Mouse (Mus musculus) MEL (cell line): Measurements from ENCODE around the gene Arhgdia.
A peak's percentile ranks its signal among the peaks of the same experiment; 100 is the strongest.

Experiments
- BHLHE40 ChIP-seq: IDR thresholded peaks from 2 replicates; pipeline ENCODE4 v1.6.1; 2012; ENCODE audit warnings: low read depth, mild to moderate bottlenecking, inconsistent platforms, low read length, improper control_type of control experiment, borderline replicate concordance
- CTCF ChIP-seq, 3 experiments: IDR thresholded peaks in 2 of 3; conservative IDR thresholded peaks in 1 of 3; 2 replicates each; pipeline ENCODE4 v1.5.1; 2011 to 2012; ENCODE audit warnings: low read length in 3 of 3, low read depth in 2 of 3, mild to moderate bottlenecking in 2 of 3, improper control_type of control experiment in 1 of 3, inconsistent platforms in 1 of 3, mixed read lengths in 1 of 3, moderate library complexity in 1 of 3; ENCODE audit not compliant: control insufficient read depth in 1 of 3, insufficient read depth in 1 of 3, poor library complexity in 1 of 3, severe bottlenecking in 1 of 3
- GATA1 ChIP-seq: IDR thresholded peaks from 2 replicates; pipeline ENCODE4 v1.6.1; 2011; ENCODE audit warnings: low read depth, low read length, improper control_type of control experiment
- JUND ChIP-seq: IDR thresholded peaks from 2 replicates; pipeline ENCODE4 v1.6.1; 2011; ENCODE audit warnings: low read depth, mild to moderate bottlenecking, improper control_type of control experiment, low read length
- MYC ChIP-seq: IDR thresholded peaks from 2 replicates; pipeline ENCODE4 v1.6.1; 2011; ENCODE audit warnings: low read depth, mild to moderate bottlenecking, low read length, improper control_type of control experiment, moderate library complexity
- NRF1 ChIP-seq: IDR thresholded peaks from 2 replicates; pipeline ENCODE4 v1.6.1; 2014; ENCODE audit warnings: low read depth, mild to moderate bottlenecking, inconsistent platforms, low read length, improper control_type of control experiment, moderate library complexity; ENCODE audit not compliant: poor library complexity, insufficient read depth, severe bottlenecking
- POLR2A ChIP-seq, 2 experiments: IDR thresholded peaks; 2 replicates each; pipeline ENCODE4 v1.6.1; 2011 to 2012; ENCODE audit warnings: low read length in 2 of 2, mild to moderate bottlenecking in 2 of 2, control low read depth in 1 of 2, improper control_type of control experiment in 1 of 2, low read depth in 1 of 2, moderate library complexity in 1 of 2; ENCODE audit not compliant: control insufficient read depth in 1 of 2, insufficient read depth in 1 of 2, poor library complexity in 1 of 2
- POLR2AphosphoS5 ChIP-seq: IDR thresholded peaks from 2 replicates; pipeline ENCODE4 v1.6.1; 2012; ENCODE audit warnings: low read depth, borderline replicate concordance, mild to moderate bottlenecking, inconsistent platforms, low read length, moderate library complexity, mixed read lengths
- RCOR1 ChIP-seq: IDR thresholded peaks from 2 replicates; pipeline ENCODE4 v1.6.1; 2012; ENCODE audit warnings: low read depth, mild to moderate bottlenecking, inconsistent platforms, low read length, improper control_type of control experiment
- USF1 ChIP-seq: IDR thresholded peaks from 2 replicates; pipeline ENCODE4 v1.6.1; 2014; ENCODE audit warnings: low read depth, mild to moderate bottlenecking, inconsistent platforms, low read length, improper control_type of control experiment, moderate library complexity
- ZC3H11A ChIP-seq: IDR thresholded peaks from 2 replicates; pipeline ENCODE4 v1.6.1; 2012; ENCODE audit warnings: low read depth, mild to moderate bottlenecking, inconsistent platforms, low read length, improper control_type of control experiment

DNA sequence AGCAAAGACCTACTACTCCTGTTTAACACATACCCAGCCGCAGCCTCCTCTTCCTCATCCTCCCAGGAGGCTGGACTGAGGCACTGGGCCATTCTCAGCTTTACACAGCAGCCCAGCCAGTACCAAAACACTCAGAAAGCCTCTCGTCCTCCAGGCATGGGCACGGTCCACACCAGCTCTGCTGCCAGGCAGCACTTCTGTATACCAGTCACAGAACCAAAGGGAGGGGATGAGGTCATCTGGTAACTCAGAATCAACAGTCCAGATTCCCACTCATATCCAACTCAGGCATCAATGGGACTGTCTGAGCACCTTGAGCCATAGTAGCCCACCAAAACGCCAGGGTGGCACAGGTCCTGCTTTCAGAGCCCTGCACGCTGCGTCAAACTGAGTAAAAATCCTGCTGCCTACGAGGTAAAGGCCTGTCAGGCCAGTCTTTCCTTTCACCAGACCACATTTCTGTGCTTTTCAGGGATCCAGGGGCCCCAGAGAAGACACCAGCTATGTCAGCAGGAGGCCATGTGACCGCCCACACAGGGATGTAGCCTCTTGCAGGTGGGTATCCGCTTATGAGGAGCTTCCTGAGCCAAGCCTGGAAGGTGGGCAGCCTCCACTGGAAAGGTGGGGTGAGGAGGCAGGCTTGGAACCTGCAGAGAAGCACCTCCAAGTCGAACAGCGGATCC is 45.5 kb upstream of the Arhgdia start:
- TF ChIP-seq POLR2A (IDR thresholded peaks at IDR 0.05; ENCODE audit: control insufficient read depth in 1 of 2, insufficient read depth in 1 of 2, low read depth in 1 of 2, low read length in 2 of 2, poor library complexity in 1 of 2) (peak in 1 of 2 experiments; percentile 40; a peak in 2 of 4 replicates), POLR2AphosphoS5 (no peak), USF1 (no peak), MYC (no peak), GATA1 (no peak), JUND (no peak), BHLHE40 (no peak), NRF1 (no peak), CTCF (IDR thresholded peaks at IDR 0.05 in 2 of 3, conservative IDR thresholded peaks at IDR 0.05 in 1 of 3; ENCODE audit: control insufficient read depth in 1 of 3, insufficient read depth in 1 of 3, low read depth in 2 of 3, low read length in 3 of 3, poor library complexity in 1 of 3, severe bottlenecking in 1 of 3) (no peak), ZC3H11A (no peak), RCOR1 (no peak)
